Mouse (Mus musculus): ENCODE results near the gene Sipa1l3. TPM values are rescaled to one million over a fixed set of nuclear protein-coding genes. Genes with fewer than 3 reads are reported as not detected.
A peak's percentile ranks its signal among the peaks of the same experiment; 100 is the strongest.

Sipa1l3 gene
- polyA plus RNA-seq, 1 experiment from 2014 or later: 22.0 TPM

DNA sequence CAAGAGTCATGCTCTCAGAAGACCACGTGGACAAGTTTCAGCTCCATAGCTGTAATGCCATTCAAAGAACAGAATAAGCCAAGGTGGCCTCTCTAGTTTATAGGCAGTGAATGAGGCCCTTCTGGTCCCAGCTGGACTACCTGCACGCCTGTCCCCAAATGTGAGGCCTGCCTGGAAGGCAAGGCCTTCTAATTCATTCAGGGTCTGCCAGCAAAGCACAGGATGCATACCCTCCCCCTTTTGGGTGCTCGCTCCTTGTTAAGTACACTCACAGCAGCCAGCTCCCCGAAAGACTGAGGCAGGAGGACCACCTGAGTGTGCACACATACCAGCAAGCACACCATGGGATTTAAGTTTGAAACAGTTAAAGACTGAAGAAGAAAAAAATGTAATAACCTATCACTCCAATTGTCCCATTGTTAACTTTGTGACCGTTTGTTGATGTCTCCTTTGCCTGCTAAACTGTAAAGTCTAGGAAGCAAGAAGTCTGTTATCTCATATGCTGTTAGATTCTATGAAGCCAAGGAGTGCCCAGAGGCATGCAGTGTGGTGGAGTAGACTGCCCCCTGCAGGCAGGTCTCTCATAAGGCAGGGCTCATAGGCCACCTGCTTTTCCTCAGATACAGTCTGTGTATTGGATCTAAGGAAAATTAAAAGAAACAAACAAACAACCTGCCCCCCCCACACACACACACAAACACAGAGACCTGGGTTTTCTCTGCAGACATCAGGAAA, 3.6 kb upstream of the Sipa1l3 start:
- Histone ChIP-seq H3K36me3 (ENCODE audit: control insufficient read depth, insufficient read depth) (no peaks in the 10 kb centered on the region), H3K9ac (ENCODE audit: low read depth, low read length) (no peak overlapping the region), H3K4me1 (replicated peaks; ENCODE audit: control insufficient read depth, insufficient read depth, low read length) (peaks cover 3% of the 10 kb centered on the region; the same call in 1 of the 2 replicates), H3K4me3 (ENCODE audit: low read depth, low read length) (no peak overlapping the region), H3K27ac (ENCODE audit: low read depth, low read length) (peak overlapping the region; percentile 15; the same call in 1 of the 2 replicates), H3K27me3 (replicated peaks; ENCODE audit: control insufficient read depth, insufficient read depth, low read length) (no peaks in the 10 kb centered on the region), H3K4me2 (replicated peaks; ENCODE audit: low read depth) (no peak overlapping the region), H3K9me3 (ENCODE audit: control insufficient read depth) (no peaks in the 10 kb centered on the region)
- peak; percentile 98 for TF ChIP-seq CTCF (IDR thresholded peaks at IDR 0.05; ENCODE audit: low read depth)
- ATAC-seq: peak; percentile 41
- 48% methylated on average over 5 of the region's 5 CpGs for WGBS

GRCm38 (mm10) chr7:29521365-29521764, 2.9 kb upstream of the Sipa1l3 start:
- no peak overlapping the region for H3K9ac ChIP-seq (ENCODE audit: low read depth, low read length)
- no peak overlapping the region for H3K4me3 ChIP-seq (ENCODE audit: low read depth, low read length)
- no peaks in the 10 kb centered on the region for H3K36me3 ChIP-seq (ENCODE audit: control insufficient read depth, insufficient read depth)
- TF ChIP-seq CTCF (IDR thresholded peaks at IDR 0.05; ENCODE audit: low read depth): peak; percentile 65
- H3K4me1 ChIP-seq (replicated peaks; ENCODE audit: control insufficient read depth, insufficient read depth, low read length): peaks cover 6% of the 10 kb centered on the region; the same call in 1 of the 2 replicates
- H3K4me2 ChIP-seq (replicated peaks; ENCODE audit: low read depth): no peak overlapping the region
- 58% methylated on average over 5 of the region's 5 CpGs for WGBS
- H3K9me3 ChIP-seq (ENCODE audit: control insufficient read depth): no peaks in the 10 kb centered on the region
- no peak for ATAC-seq
- H3K27me3 ChIP-seq (replicated peaks; ENCODE audit: control insufficient read depth, insufficient read depth, low read length): no peaks in the 10 kb centered on the region
- H3K27ac ChIP-seq (ENCODE audit: low read depth, low read length): 0 out of 2 replicates have a peak overlapping the region, but pooled peaks have one; percentile 22

DNA sequence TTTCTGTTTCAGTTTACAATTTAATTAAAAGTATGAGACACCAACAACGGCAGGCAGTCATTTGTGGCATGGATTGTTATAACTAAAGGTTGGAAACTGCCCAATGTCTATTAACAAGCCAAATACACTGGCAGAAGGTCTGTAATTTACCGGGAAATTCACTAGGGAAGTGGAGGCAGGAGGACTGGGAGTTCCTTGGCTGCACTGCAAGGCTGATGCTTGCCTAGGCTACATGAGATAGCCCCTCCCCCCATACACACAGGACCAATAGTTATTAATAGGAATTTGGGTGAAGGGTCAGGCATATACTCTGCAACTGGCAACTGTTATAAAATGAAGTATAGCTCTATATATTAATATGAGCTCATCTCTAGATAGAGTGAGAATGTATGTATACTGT, 2.4 kb upstream of the Sipa1l3 start:
- TF ChIP-seq CTCF (IDR thresholded peaks at IDR 0.05; ENCODE audit: low read depth): no peak
- H3K9ac ChIP-seq (ENCODE audit: low read depth, low read length): no peak overlapping the region
- H3K4me3 ChIP-seq (ENCODE audit: low read depth, low read length): no peak overlapping the region
- H3K36me3 ChIP-seq (ENCODE audit: control insufficient read depth, insufficient read depth): no peaks in the 10 kb centered on the region
- WGBS: 76% methylated on average over 2 of the region's 2 CpGs
- H3K27me3 ChIP-seq (replicated peaks; ENCODE audit: control insufficient read depth, insufficient read depth, low read length): no peaks in the 10 kb centered on the region
- no peak overlapping the region for H3K4me2 ChIP-seq (replicated peaks; ENCODE audit: low read depth)
- no peaks in the 10 kb centered on the region for H3K9me3 ChIP-seq (ENCODE audit: control insufficient read depth)
- no peak overlapping the region for H3K27ac ChIP-seq (ENCODE audit: low read depth, low read length)
- no peak for ATAC-seq
- H3K4me1 ChIP-seq (replicated peaks; ENCODE audit: control insufficient read depth, insufficient read depth, low read length): peaks cover 6% of the 10 kb centered on the region; the same call in 1 of the 2 replicates

DNA sequence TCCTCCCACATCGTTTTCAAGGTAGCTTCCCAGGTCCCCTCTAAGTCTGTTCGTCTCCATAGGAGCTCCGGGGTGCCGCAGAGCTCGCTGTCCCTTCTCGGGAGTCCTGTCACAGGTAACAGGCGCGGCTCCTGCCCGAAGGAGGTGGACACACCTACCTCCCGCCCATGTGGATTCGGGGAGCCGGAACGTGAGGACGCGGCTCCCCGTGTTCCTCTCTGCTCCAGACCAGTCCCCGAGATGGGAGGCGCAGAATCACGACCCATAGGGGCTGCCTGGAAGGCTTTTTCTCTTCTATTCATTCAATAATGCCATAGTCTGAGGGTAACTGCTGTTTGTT, 740 bp upstream of the Sipa1l3 start:
- Histone ChIP-seq H3K27ac (ENCODE audit: low read depth, low read length) (peak overlapping the region; percentile 85), H3K36me3 (ENCODE audit: control insufficient read depth, insufficient read depth) (no peaks in the 10 kb centered on the region), H3K4me2 (replicated peaks; ENCODE audit: low read depth) (peak overlapping the region; percentile 82), H3K4me3 (ENCODE audit: low read depth, low read length) (peak overlapping the region; percentile 93), H3K4me1 (replicated peaks; ENCODE audit: control insufficient read depth, insufficient read depth, low read length) (peaks cover 11% of the 10 kb centered on the region; the same call in 1 of the 2 replicates), H3K9me3 (ENCODE audit: control insufficient read depth) (no peaks in the 10 kb centered on the region), H3K27me3 (replicated peaks; ENCODE audit: control insufficient read depth, insufficient read depth, low read length) (no peaks in the 10 kb centered on the region), H3K9ac (ENCODE audit: low read depth, low read length) (peak overlapping the region; percentile 56)
- ATAC-seq: no peak
- no peak for TF ChIP-seq CTCF (IDR thresholded peaks at IDR 0.05; ENCODE audit: low read depth)
- WGBS: under 1% methylated on average over 19 of the region's 19 CpGs

DNA sequence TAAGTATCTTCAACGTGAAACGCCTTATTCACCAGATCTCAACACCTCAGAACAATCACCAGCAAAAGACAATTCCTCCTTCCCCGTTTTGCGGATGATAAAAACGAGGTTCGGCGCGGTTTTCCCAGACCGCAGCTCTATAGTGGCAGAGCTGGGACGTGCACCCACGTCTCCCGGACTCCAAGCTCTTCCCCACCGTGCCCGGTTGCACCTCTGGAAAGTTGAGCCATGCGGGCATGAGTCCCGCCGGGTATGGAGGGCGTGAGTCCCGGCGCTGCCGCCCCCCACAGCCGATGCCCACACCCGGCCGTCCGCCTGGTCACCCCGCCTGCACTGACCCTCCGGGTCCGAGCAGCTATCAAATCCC, 404 bp downstream of the Sipa1l3 start:
- TF ChIP-seq CTCF (IDR thresholded peaks at IDR 0.05; ENCODE audit: low read depth): no peak; the same call in 1 of the 2 replicates
- Histone ChIP-seq H3K27me3 (replicated peaks; ENCODE audit: control insufficient read depth, insufficient read depth, low read length) (no peaks in the 10 kb centered on the region), H3K4me2 (replicated peaks; ENCODE audit: low read depth) (peak overlapping the region; percentile 82), H3K4me1 (replicated peaks; ENCODE audit: control insufficient read depth, insufficient read depth, low read length) (peaks cover 15% of the 10 kb centered on the region), H3K4me3 (ENCODE audit: low read depth, low read length) (peak overlapping the region; percentile 93), H3K9ac (ENCODE audit: low read depth, low read length) (peak overlapping the region; percentile 79), H3K27ac (ENCODE audit: low read depth, low read length) (peak overlapping the region; percentile 47; the same call in 1 of the 2 replicates), H3K36me3 (ENCODE audit: control insufficient read depth, insufficient read depth) (no peaks in the 10 kb centered on the region), H3K9me3 (ENCODE audit: control insufficient read depth) (no peaks in the 10 kb centered on the region)
- ATAC-seq: peak; percentile 11
- WGBS: 0% methylated on average over 28 of the region's 28 CpGs

DNA sequence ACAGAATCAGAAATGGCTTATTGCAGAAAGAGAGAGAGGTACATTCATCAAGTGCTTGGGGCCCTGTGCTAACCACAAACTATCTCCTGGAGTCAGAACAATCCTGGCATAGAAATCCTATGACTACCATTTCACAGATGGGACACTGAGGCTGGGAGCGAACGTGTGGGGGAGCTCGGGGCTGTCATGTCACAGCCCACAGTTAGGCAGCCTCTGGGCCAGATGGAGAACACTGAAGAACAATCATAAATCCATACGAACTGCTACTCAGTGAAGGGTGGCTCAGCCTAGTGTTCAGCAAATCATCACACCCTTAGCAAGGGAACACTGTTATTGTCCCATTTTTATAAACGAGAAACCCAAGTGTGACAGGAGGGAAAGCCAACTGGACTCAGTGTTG, 1.3 kb downstream of the Sipa1l3 start:
- WGBS: 46% methylated on average over 5 of the region's 5 CpGs

More for the DNA sequence above, 1.3 kb downstream of the Sipa1l3 start:
- no peak for ATAC-seq
- peaks cover 19% of the 10 kb centered on the region for H3K4me1 ChIP-seq (replicated peaks; ENCODE audit: control insufficient read depth, insufficient read depth, low read length)
- H3K27ac ChIP-seq (ENCODE audit: low read depth, low read length): no peak overlapping the region
- TF ChIP-seq CTCF (IDR thresholded peaks at IDR 0.05; ENCODE audit: low read depth): no peak
- H3K4me3 ChIP-seq (ENCODE audit: low read depth, low read length): peak overlapping the region; percentile 93
- H3K36me3 ChIP-seq (ENCODE audit: control insufficient read depth, insufficient read depth): no peaks in the 10 kb centered on the region
- peak overlapping the region; percentile 79; the same call in 1 of the 2 replicates for H3K9ac ChIP-seq (ENCODE audit: low read depth, low read length)
- H3K4me2 ChIP-seq (replicated peaks; ENCODE audit: low read depth): peak overlapping the region; percentile 82
- H3K9me3 ChIP-seq (ENCODE audit: control insufficient read depth): no peaks in the 10 kb centered on the region
- no peaks in the 10 kb centered on the region for H3K27me3 ChIP-seq (replicated peaks; ENCODE audit: control insufficient read depth, insufficient read depth, low read length)

Measured in intestine, postnatal 0 days (tissue).